Mouse (Mus musculus): ENCODE measurements around the gene Scube1. TPM values are rescaled to one million over a fixed set of nuclear protein-coding genes. Genes with fewer than 3 reads are reported as not detected.
A peak's percentile ranks its signal among the peaks of the same experiment; 100 is the strongest.

Gene Scube1
- polyA plus RNA-seq (2012), result 0.01 TPM in 1 of 2 replicates, not detected in the other

GRCm38 (mm10) chr15:83724886-83725269 is at the start of gene Scube1:
Scube1 (minus strand) TSS chr15:83725021.
- Histone ChIP-seq H3K4me3 (replicated peaks) (peak within 1 kb of the TSS; percentile 20), H3K36me3 (ENCODE audit: control insufficient read depth) (no peaks in the 10 kb centered on the region), H3K4me1 (ENCODE audit: control insufficient read depth) (peaks cover 3% of the 10 kb centered on the region), H3K27me3 (ENCODE audit: control insufficient read depth) (peaks cover 55% of the 10 kb centered on the region), H3K9me3 (ENCODE audit: control insufficient read depth, low read length) (no peaks in the 10 kb centered on the region)
- no peak for TF ChIP-seq GATA1 (IDR thresholded peaks at IDR 0.05; ENCODE audit: low read length)
- no peak for TF ChIP-seq TAL1 (IDR thresholded peaks at IDR 0.05; ENCODE audit: low read length)

DNA sequence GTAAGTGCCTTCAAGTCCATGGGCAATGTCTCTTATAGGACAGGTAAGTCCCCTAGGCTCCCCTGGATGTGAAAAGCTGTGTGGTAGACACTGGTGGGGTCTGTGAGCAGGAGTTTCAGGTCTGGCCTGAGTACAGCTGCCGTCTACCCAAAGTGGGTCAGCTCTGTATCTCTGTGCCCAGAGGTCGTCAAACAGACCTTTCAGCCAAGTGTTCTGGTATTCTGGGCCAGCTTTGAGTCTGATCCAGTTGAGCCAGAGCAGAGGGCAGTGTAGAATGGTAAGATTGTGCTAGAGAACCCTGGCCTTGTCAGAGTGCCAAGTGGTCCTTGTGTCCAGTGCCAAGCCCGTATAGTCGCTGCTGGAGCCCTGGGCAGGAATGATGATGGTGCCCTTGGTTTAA is 48.1 kb upstream of the Scube1 start:
- Histone ChIP-seq H3K27me3 (ENCODE audit: control insufficient read depth) (peaks cover 3% of the 10 kb centered on the region; the same call in 1 of the 2 replicates), H3K36me3 (ENCODE audit: control insufficient read depth) (no peaks in the 10 kb centered on the region), H3K9me3 (ENCODE audit: control insufficient read depth, low read length) (no peaks in the 10 kb centered on the region), H3K4me3 (replicated peaks) (no peak overlapping the region), H3K4me1 (ENCODE audit: control insufficient read depth) (no peaks in the 10 kb centered on the region)
- no peak for TF ChIP-seq TAL1 (IDR thresholded peaks at IDR 0.05; ENCODE audit: low read length)

GRCm38 (mm10) chr15:83772460-83772859 is 47.6 kb upstream of the Scube1 start:
- H3K4me1 ChIP-seq (ENCODE audit: control insufficient read depth), result no peaks in the 10 kb centered on the region
- H3K27me3 ChIP-seq (ENCODE audit: control insufficient read depth), result peaks cover under 1% of the 10 kb centered on the region; the same call in 1 of the 2 replicates
- H3K9me3 ChIP-seq (ENCODE audit: control insufficient read depth, low read length), result no peaks in the 10 kb centered on the region
- TF ChIP-seq TAL1 (IDR thresholded peaks at IDR 0.05; ENCODE audit: low read length) (no peak), GATA1 (IDR thresholded peaks at IDR 0.05; ENCODE audit: low read length) (no peak)
- no peaks in the 10 kb centered on the region for H3K36me3 ChIP-seq (ENCODE audit: control insufficient read depth)
- H3K4me3 ChIP-seq (replicated peaks), result no peak overlapping the region

DNA sequence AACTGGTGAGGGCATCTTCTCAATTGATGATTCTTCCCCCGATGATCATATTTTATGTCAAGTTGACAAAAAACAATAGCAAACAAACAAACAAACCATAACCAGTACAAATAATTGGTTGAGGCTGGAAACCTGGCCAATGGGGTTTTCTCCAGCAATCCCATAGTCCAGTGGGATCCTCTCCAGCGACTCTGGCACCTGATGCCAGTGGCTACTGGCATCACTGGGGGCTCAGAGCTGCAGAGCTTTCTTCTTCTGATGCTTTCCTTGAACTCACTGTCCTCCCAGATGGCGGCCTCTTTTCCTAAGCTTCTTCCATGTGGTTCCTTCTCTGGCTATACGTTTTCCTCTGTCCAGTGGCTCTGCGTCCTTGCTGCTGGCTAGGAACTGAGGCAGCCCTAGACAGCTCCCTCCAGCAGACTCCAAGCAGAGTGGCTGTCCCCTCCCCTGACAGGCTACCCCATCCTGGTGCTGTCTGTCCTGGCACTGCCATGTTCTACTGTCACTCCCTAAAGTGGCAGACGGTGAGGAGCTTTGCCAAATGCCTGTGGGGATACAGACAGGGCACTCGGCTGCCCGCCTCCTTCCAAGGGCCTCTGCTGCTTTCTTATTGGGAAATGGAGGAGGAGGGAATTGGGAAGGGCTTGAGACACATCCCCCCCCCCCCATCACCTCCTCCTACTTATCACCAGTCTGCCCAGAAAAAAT is 46.7 kb upstream of the Scube1 start:
- Histone ChIP-seq H3K36me3 (ENCODE audit: control insufficient read depth) (no peaks in the 10 kb centered on the region), H3K27me3 (ENCODE audit: control insufficient read depth) (no peaks in the 10 kb centered on the region), H3K4me3 (replicated peaks) (no peak overlapping the region), H3K4me1 (ENCODE audit: control insufficient read depth) (no peaks in the 10 kb centered on the region), H3K9me3 (ENCODE audit: control insufficient read depth, low read length) (no peaks in the 10 kb centered on the region)
- TF ChIP-seq GATA1 (IDR thresholded peaks at IDR 0.05; ENCODE audit: low read length) (no peak), TAL1 (IDR thresholded peaks at IDR 0.05; ENCODE audit: low read length) (no peak)

- H3K4me1 ChIP-seq (ENCODE audit: control insufficient read depth), result no peaks in the 10 kb centered on the region
- no peaks in the 10 kb centered on the region for H3K36me3 ChIP-seq (ENCODE audit: control insufficient read depth)
- H3K4me3 ChIP-seq (replicated peaks), result no peak overlapping the region
- no peaks in the 10 kb centered on the region for H3K9me3 ChIP-seq (ENCODE audit: control insufficient read depth, low read length)
- no peaks in the 10 kb centered on the region for H3K27me3 ChIP-seq (ENCODE audit: control insufficient read depth)
- TF ChIP-seq TAL1 (IDR thresholded peaks at IDR 0.05; ENCODE audit: low read length) (no peak), GATA1 (IDR thresholded peaks at IDR 0.05; ENCODE audit: low read length) (no peak)
These were observed 40.7 kb upstream of the Scube1 start for GRCm38 (mm10) chr15:83765388-83766029.

DNA sequence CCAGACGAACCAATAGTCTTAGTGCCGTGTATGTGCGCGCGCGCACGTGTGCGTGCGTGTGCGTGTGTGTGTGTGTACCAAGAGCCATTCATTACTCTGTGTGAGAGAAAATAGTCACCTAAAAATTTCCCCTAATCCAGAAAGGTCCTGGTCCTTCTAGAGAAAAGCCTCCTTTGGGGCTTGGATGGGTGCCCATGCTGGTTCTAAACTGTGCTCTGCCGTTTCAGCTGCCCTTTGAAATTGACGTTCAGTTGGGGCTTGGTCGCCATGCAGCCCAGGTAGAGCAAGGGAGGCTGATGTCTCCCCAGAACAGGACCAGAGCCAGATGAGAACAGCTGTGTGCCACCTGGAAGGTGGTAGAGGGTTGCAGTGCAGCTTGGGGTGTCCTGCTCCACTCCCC is 36.7 kb upstream of the Scube1 start:
- Histone ChIP-seq H3K27me3 (ENCODE audit: control insufficient read depth) (no peaks in the 10 kb centered on the region), H3K36me3 (ENCODE audit: control insufficient read depth) (no peaks in the 10 kb centered on the region), H3K4me3 (replicated peaks) (no peak overlapping the region), H3K9me3 (ENCODE audit: control insufficient read depth, low read length) (no peaks in the 10 kb centered on the region), H3K4me1 (ENCODE audit: control insufficient read depth) (no peaks in the 10 kb centered on the region)
- TF ChIP-seq TAL1 (IDR thresholded peaks at IDR 0.05; ENCODE audit: low read length), result no peak
- no peak for TF ChIP-seq GATA1 (IDR thresholded peaks at IDR 0.05; ENCODE audit: low read length)

DNA sequence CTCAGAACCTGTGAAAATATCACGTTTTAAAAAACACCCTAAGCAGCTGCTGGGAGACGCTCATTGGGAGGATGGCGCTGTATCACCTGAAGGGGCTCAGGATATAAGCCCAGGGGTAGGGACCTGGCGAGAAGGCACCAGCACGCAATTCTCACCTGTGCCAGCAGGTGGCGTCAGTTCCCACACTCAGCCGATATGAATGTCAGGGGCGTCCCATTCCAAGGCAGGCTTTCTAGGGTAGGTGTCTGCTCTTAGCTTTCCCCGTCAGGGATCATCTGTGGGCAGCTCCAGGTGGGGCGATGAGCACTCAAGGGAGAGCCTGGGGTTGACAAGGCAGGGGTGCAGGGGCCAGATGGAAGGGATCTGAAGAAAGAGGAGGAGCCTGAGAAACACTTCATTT is 35.9 kb upstream of the Scube1 start:
- H3K36me3 ChIP-seq (ENCODE audit: control insufficient read depth), result no peaks in the 10 kb centered on the region
- no peaks in the 10 kb centered on the region for H3K27me3 ChIP-seq (ENCODE audit: control insufficient read depth)
- no peak overlapping the region for H3K4me3 ChIP-seq (replicated peaks)
- no peaks in the 10 kb centered on the region for H3K4me1 ChIP-seq (ENCODE audit: control insufficient read depth)
- no peak for TF ChIP-seq TAL1 (IDR thresholded peaks at IDR 0.05; ENCODE audit: low read length)
- no peak for TF ChIP-seq GATA1 (IDR thresholded peaks at IDR 0.05; ENCODE audit: low read length)
- no peaks in the 10 kb centered on the region for H3K9me3 ChIP-seq (ENCODE audit: control insufficient read depth, low read length)

DNA sequence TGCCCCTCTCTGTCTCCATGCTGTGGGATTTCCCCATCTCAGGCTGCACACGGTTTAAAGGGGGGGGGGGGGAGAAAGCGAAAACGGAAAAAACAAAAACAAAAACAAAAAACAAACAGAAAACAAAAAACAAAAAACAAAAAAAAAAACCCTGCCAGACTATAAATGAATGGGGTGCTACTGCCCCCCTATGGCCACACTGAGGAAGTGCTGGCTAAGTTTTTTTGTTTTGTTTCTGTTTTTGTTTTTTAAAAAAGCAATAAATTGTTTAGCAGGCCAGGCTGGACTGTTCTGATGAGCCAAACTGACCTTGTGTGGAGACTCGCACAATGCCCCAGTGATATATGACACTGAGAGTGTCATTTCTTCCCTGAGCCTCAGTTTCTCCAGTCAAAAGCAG is 34.1 kb upstream of the Scube1 start:
- no peaks in the 10 kb centered on the region for H3K4me1 ChIP-seq (ENCODE audit: control insufficient read depth)
- H3K27me3 ChIP-seq (ENCODE audit: control insufficient read depth), result no peaks in the 10 kb centered on the region
- no peak overlapping the region for H3K4me3 ChIP-seq (replicated peaks)
- TF ChIP-seq TAL1 (IDR thresholded peaks at IDR 0.05; ENCODE audit: low read length) (no peak), GATA1 (IDR thresholded peaks at IDR 0.05; ENCODE audit: low read length) (no peak)
- no peaks in the 10 kb centered on the region for H3K36me3 ChIP-seq (ENCODE audit: control insufficient read depth)
- peaks cover 3% of the 10 kb centered on the region for H3K9me3 ChIP-seq (ENCODE audit: control insufficient read depth, low read length)

DNA sequence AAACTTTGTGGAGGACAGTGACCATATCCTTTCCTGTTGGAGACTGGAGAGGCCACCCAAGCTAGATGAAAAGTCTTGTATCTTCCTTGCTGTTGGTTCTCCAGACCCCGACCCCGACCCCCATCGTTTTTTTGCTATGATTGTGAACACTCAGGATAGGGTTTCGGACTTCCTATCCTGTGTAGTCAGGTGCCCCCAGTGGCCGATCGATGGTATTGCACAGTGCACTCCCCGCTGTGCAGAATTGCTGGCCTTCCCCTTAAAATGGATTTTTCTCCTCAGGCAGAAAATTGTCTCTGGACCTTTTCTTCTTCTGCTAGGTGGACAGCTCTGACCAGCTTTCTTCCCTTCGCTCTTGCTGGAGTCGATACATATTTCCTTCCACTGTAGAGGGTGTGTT is 31.9 kb upstream of the Scube1 start:
- TF ChIP-seq TAL1 (IDR thresholded peaks at IDR 0.05; ENCODE audit: low read length), result no peak
- TF ChIP-seq GATA1 (IDR thresholded peaks at IDR 0.05; ENCODE audit: low read length), result no peak
- Histone ChIP-seq H3K4me3 (replicated peaks) (no peak overlapping the region), H3K36me3 (ENCODE audit: control insufficient read depth) (no peaks in the 10 kb centered on the region), H3K9me3 (ENCODE audit: control insufficient read depth, low read length) (peaks cover 3% of the 10 kb centered on the region), H3K27me3 (ENCODE audit: control insufficient read depth) (no peaks in the 10 kb centered on the region), H3K4me1 (ENCODE audit: control insufficient read depth) (no peaks in the 10 kb centered on the region)

Data from erythroblast, embryonic 14.5 days (primary cell).